15 mouse cellular contexts compared by ENCODE assay signal in genomic region chr12:31306075-31306675, GRCm38 (mm10). TPM values are rescaled to one million over a fixed set of nuclear protein-coding genes. Genes with fewer than 3 reads are reported as not detected.
DNase-seq lines count a peak whose midpoint lies in the region; ATAC-seq and TF ChIP-seq lines count a peak whose summit lies in the region.
"Had no signal": no experiment of that assay in that cellular context is flagged by ENCODE, and none has a peak within 500 bp of the region (broad histone marks: within the 10 kb centered on the region; RNA-seq: fewer than 3 reads in every experiment).

No protein-coding gene starts in this region.

- peaks cover 2% of the 10 kb centered on the region; the same call in 1 of the 2 replicates for H3K4me1 ChIP-seq in heart, adult 2 months (ENCODE audit: control insufficient read depth, insufficient read depth, low read length)
- H3K4me1 ChIP-seq in midbrain, embryonic 11.5 days (ENCODE audit: control insufficient read depth, insufficient read depth, low read length), result no peaks in the 10 kb centered on the region
- H3K4me1 ChIP-seq: forebrain, embryonic 12.5 days; liver, embryonic 12.5 days; megakaryocyte, embryonic 14.5 days had no signal

- no peak for TF ChIP-seq EP300 in heart, adult 2 months (IDR thresholded peaks at IDR 0.05; ENCODE audit: insufficient read depth, low read depth, low read length)

- H3K79me2 ChIP-seq in heart, adult 2 months (replicated peaks; ENCODE audit: control insufficient read depth, insufficient read depth, low read length), result no peaks in the 10 kb centered on the region; the same call in 1 of the 2 replicates

- H3K27me3 ChIP-seq in heart, adult 2 months (ENCODE audit: control insufficient read depth, insufficient read depth, low read length), result no peaks in the 10 kb centered on the region
- H3K27me3 ChIP-seq in midbrain, embryonic 11.5 days (ENCODE audit: control insufficient read depth, insufficient read depth, low read length), result no peaks in the 10 kb centered on the region
- H3K27me3 ChIP-seq: forebrain, embryonic 12.5 days; liver, embryonic 12.5 days; megakaryocyte, embryonic 14.5 days had no signal

- H3K9ac ChIP-seq in heart, adult 2 months (ENCODE audit: low read depth, low read length), result no peak overlapping the region
- no peak overlapping the region for H3K9ac ChIP-seq in midbrain, embryonic 11.5 days (ENCODE audit: low read length)
- H3K9ac ChIP-seq: forebrain, embryonic 12.5 days; liver, embryonic 12.5 days had no signal

- H3K4me2 ChIP-seq in midbrain, embryonic 11.5 days, result no peak overlapping the region
- H3K4me2 ChIP-seq: forebrain, embryonic 12.5 days; liver, embryonic 12.5 days had no signal

- intact Hi-C loops in heart, adult 2 months (cut with DNase I), result loop anchor here (5.0 kb wide), 1 partner anchor 189 kb away; no protein-coding TSS in a partner anchor
- intact Hi-C loops in left cerebral cortex, postnatal 25 days (cut with DNase I), result no loop called here

- H3K36me3 ChIP-seq in heart, adult 2 months (ENCODE audit: control insufficient read depth, insufficient read depth, low read length), result peaks cover 7% of the 10 kb centered on the region
- no peaks in the 10 kb centered on the region for H3K36me3 ChIP-seq in midbrain, embryonic 11.5 days (ENCODE audit: control insufficient read depth, insufficient read depth, low read length)
- H3K36me3 ChIP-seq: forebrain, embryonic 12.5 days had no signal

- DNase-seq in adrenal gland, adult (ENCODE audit: inconsistent age in 2 of 2, low spot score in 1 of 2), result peak; percentile 61 to 83
- no peak for DNase-seq in adrenal gland, postnatal 4 days (ENCODE audit: low spot score in 2 of 2)
- no peak for DNase-seq in heart, adult 2 months
- no peak for DNase-seq in heart, adult 9 months (ENCODE audit: low spot score in 2 of 2)
- peak; percentile 18 to 21 for DNase-seq in left cerebral cortex, postnatal 25 days (ENCODE audit: low spot score in 2 of 2)
- no peak for DNase-seq in left cerebral cortex, adult 8-10 months (ENCODE audit: low spot score in 2 of 2)
- peak; percentile 40 for DNase-seq in Muller cell, postnatal 12 days (ENCODE audit: inconsistent ontology term)
- no peak for DNase-seq in midbrain, embryonic 11.5 days (ENCODE audit: low spot score, missing footprints)
- DNase-seq: cerebellum, adult 11 months; kidney, postnatal 25 days; thymus, adult 2 months had no signal

- H3K9me3 ChIP-seq in midbrain, embryonic 11.5 days (ENCODE audit: control insufficient read depth, low read length), result no peaks in the 10 kb centered on the region
- H3K9me3 ChIP-seq: forebrain, embryonic 12.5 days; liver, embryonic 12.5 days; megakaryocyte, embryonic 14.5 days had no signal

- H3K27ac ChIP-seq in heart, adult 2 months, result peak overlapping the region; percentile 20; the same call in 1 of the 2 replicates
- H3K27ac ChIP-seq in midbrain, embryonic 11.5 days (ENCODE audit: low read depth, low read length), result no peak overlapping the region
- H3K27ac ChIP-seq: forebrain, embryonic 12.5 days; liver, embryonic 12.5 days had no signal

- no peak for ATAC-seq in midbrain, embryonic 11.5 days (ENCODE audit: low FRiP score)
- ATAC-seq: inflammation-experienced regulatory T-cells, adult 6 months; liver, embryonic 12.5 days had no signal

- 38% methylated on average over 5 of the region's 5 CpGs for WGBS in heart, adult 2 months
- WGBS in midbrain, embryonic 11.5 days, result 78% methylated on average over 5 of the region's 5 CpGs

- H3K4me3 ChIP-seq in heart, adult 2 months, result no peak overlapping the region
- H3K4me3 ChIP-seq in midbrain, embryonic 11.5 days (ENCODE audit: low read depth, low read length), result no peak overlapping the region
- H3K4me3 ChIP-seq: forebrain, embryonic 12.5 days; liver, embryonic 12.5 days; megakaryocyte, embryonic 14.5 days had no signal

- TF ChIP-seq POLR2A in heart, adult 2 months (IDR thresholded peaks at IDR 0.05; ENCODE audit: insufficient read depth, low read depth, low read length), result no peak

- TF ChIP-seq CTCF in heart, adult 2 months (IDR thresholded peaks at IDR 0.05), result no peak

RNA-seq across cellular contexts. Expression of gene Lamb1, which starts 41.1 kb away (rescaled TPM):
- total RNA-seq in adrenal gland, postnatal 4 days (2021), result 100 to 1,000 TPM; 236 to 271 TPM
- total RNA-seq in heart, adult 2 months (2021), result 10 to 100 TPM; 55.3 to 58.1 TPM
- 25.1 and 44.1 TPM in 2 replicates for polyA plus RNA-seq in heart, adult 2 months (2012; rRNA removed)
- total RNA-seq in left cerebral cortex, postnatal 25 days (2021), result 10 to 100 TPM; 17.4 to 18.8 TPM
- 10 to 100 TPM; 15.4 to 17.6 (median 16.8) TPM for total RNA-seq in left cerebral cortex, adult 8-10 months (2022)
- 17.3 and 18.5 TPM in 2 replicates for polyA plus RNA-seq in midbrain, embryonic 11.5 days (2014; fragmentation: Nextera tagmentation; extraction: Ambion mirVana)
- polyA plus RNA-seq: inflammation-experienced regulatory T-cells, adult 6 months had no signal

RNA-seq across cellular contexts. Expression of gene Dld, which starts 45.1 kb away (rescaled TPM):
- total RNA-seq in adrenal gland, postnatal 4 days (2021), result 100 to 1,000 TPM; 226 to 243 TPM
- 100 to 1,000 TPM; 374 to 406 TPM for total RNA-seq in heart, adult 2 months (2021)
- polyA plus RNA-seq in heart, adult 2 months (2012; rRNA removed), result 85.0 and 180 TPM in 2 replicates
- 100 to 1,000 TPM; 103 to 111 TPM for total RNA-seq in left cerebral cortex, postnatal 25 days (2021)
- total RNA-seq in left cerebral cortex, adult 8-10 months (2022), result 100 to 1,000 TPM; 102 to 109 (median 106) TPM
- 159 and 186 TPM in 2 replicates for polyA plus RNA-seq in midbrain, embryonic 11.5 days (2014; fragmentation: Nextera tagmentation; extraction: Ambion mirVana)

Comparison
In these comparisons a context has a peak if more than half of its experiments do, and no peak if none do; other contexts are left out.
1. DNase-seq: peak in adrenal gland, adult (2 of 2), left cerebral cortex, postnatal 25 days (2 of 2) and Muller cell, postnatal 12 days (single experiment); none in adrenal gland, postnatal 4 days (0 of 2), heart, adult 2 months (0 of 2), heart, adult 9 months (0 of 2), left cerebral cortex, adult 8-10 months (0 of 2) and midbrain, embryonic 11.5 days (single experiment).
2. RNA of gene Lamb1, which starts 41.1 kb away (total RNA-seq): 236 to 271 TPM in adrenal gland, postnatal 4 days; 55.3 to 58.1 TPM in heart, adult 2 months, 17.4 to 18.8 TPM in left cerebral cortex, postnatal 25 days and 15.4 to 17.6 TPM in left cerebral cortex, adult 8-10 months; every median in the first group is over 4 times any median in the second.